ENCODE assay signal across 8 mouse cellular contexts in the genomic region with DNA sequence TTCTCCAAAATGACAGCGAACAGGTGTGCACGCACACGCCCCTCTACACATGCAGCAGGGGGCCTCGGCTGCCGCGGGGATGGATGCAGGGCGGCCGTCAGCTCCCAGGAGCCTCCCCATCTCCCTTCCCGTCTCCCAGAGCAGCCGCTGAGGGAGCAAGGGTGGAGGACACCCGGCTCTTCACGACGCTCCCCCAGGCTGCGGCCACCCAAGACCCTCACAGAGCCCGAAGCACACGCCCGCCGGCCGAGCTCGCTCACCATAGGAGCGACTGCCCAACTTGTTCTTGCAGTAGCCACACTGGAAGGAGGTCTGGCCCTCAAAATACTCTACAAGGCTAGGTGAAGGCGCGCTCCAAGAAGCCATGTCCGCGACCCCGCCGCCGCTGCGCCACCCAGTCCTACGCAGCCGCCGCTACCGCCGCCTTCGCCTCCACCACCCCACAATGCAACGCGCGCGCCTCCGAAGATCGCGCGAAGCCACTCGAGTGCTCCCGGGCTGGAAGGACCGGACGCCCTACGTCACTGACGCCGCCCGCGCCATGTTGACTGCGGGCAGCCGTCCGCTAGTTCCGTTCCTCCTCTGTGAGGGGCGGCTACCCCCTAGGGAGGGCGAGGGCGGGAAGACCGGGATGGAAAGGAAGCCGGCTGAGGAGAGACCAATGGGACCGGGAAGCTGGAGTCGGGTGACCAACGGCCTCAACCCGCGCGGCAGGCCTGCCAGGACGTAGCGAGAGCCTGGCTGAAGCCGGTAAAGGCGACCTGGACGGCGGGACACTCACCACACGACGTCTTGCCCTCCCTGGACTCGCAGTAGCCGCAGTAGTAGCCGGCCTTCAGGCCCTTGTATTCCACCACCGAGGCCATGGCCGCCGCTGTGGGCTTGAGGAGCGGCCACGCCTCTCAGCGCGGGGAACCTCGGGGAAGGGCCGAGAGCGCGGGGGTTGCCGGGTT. TPM values are rescaled to one million over a fixed set of nuclear protein-coding genes. Genes with fewer than 3 reads are reported as not detected.
A peak's percentile ranks its signal among the peaks of the same experiment; 100 is the strongest.
DNase-seq lines count a peak whose midpoint lies in the region; ATAC-seq and TF ChIP-seq lines count a peak whose summit lies in the region.

No protein-coding gene starts in this region.

- H3ac ChIP-seq in C2C12 (ENCODE audit: control insufficient read depth, insufficient read length, low read depth) (peak overlapping the region; percentile 91), myocyte (ENCODE audit: control insufficient read depth, insufficient read length) (peak overlapping the region; percentile 82)

- no peak for TF ChIP-seq CTCF in C2C12 (IDR thresholded peaks at IDR 0.05; ENCODE audit: control insufficient read depth, insufficient read depth, insufficient read length)
- TF ChIP-seq CTCF in brain, embryonic 14.5 days (IDR thresholded peaks at IDR 0.05; ENCODE audit: borderline replicate concordance, extremely low read depth, insufficient read depth, insufficient read length) = no peak
- TF ChIP-seq CTCF in liver, adult 2 months (IDR thresholded peaks at IDR 0.05; ENCODE audit: low read depth, low read length) = no peak

- no peaks in the 10 kb centered on the region for H3K27me3 ChIP-seq in C2C12 (ENCODE audit: control insufficient read depth, insufficient read depth, insufficient read length)
- H3K27me3 ChIP-seq in erythroblast, embryonic 14.5 days (ENCODE audit: control insufficient read depth) = no peaks in the 10 kb centered on the region
- no peaks in the 10 kb centered on the region for H3K27me3 ChIP-seq in heart, embryonic 11.5 days (ENCODE audit: control insufficient read depth, insufficient read depth, low read length)
- H3K27me3 ChIP-seq in kidney, embryonic 16.5 days (ENCODE audit: insufficient read depth, low read length) = no peaks in the 10 kb centered on the region
- H3K27me3 ChIP-seq in liver, adult 2 months (ENCODE audit: control insufficient read depth, insufficient read depth, low read length) = no peaks in the 10 kb centered on the region
- H3K27me3 ChIP-seq in myocyte (ENCODE audit: control insufficient read depth, insufficient read depth, insufficient read length) = no peaks in the 10 kb centered on the region
- no peaks in the 10 kb centered on the region for H3K27me3 ChIP-seq in splenic B cell, adult 2 months (ENCODE audit: control insufficient read depth, insufficient read depth, low read length, poor library complexity, severe bottlenecking)

- peaks cover 13% of the 10 kb centered on the region for H3K36me3 ChIP-seq in C2C12 (ENCODE audit: control insufficient read depth, insufficient read depth)
- peaks cover 6% of the 10 kb centered on the region for H3K36me3 ChIP-seq in erythroblast, embryonic 14.5 days (ENCODE audit: control insufficient read depth)
- no peaks in the 10 kb centered on the region for H3K36me3 ChIP-seq in heart, embryonic 11.5 days (ENCODE audit: control insufficient read depth, insufficient read depth, low read length)
- 0 out of 2 replicates have a peak, but pooled peaks cover 6% of the 10 kb centered on the region for H3K36me3 ChIP-seq in kidney, embryonic 16.5 days (ENCODE audit: insufficient read depth, low read length)
- 0 out of 2 replicates have a peak, but pooled peaks cover 1% of the 10 kb centered on the region for H3K36me3 ChIP-seq in liver, adult 2 months (ENCODE audit: control insufficient read depth, insufficient read depth, low read length)
- H3K36me3 ChIP-seq in myocyte (ENCODE audit: control insufficient read depth, insufficient read depth) = peaks cover 5% of the 10 kb centered on the region
- no peaks in the 10 kb centered on the region for H3K36me3 ChIP-seq in splenic B cell, adult 2 months (ENCODE audit: control insufficient read depth, insufficient read depth, low read length, poor library complexity, severe bottlenecking)

- peaks cover 42% of the 10 kb centered on the region for H3K4me1 ChIP-seq in erythroblast, embryonic 14.5 days (ENCODE audit: control insufficient read depth)
- peaks cover 14% of the 10 kb centered on the region for H3K4me1 ChIP-seq in heart, embryonic 11.5 days (ENCODE audit: control insufficient read depth, insufficient read depth, low read length)
- peaks cover 25% of the 10 kb centered on the region for H3K4me1 ChIP-seq in kidney, embryonic 16.5 days (ENCODE audit: insufficient read depth, low read length)
- H3K4me1 ChIP-seq in liver, adult 2 months (ENCODE audit: control insufficient read depth, insufficient read depth, low read length) = peaks cover 5% of the 10 kb centered on the region; the same call in 1 of the 2 replicates

- TF ChIP-seq POLR2A in brain, embryonic 14.5 days (IDR thresholded peaks at IDR 0.05; ENCODE audit: borderline replicate concordance, extremely low read depth, insufficient read depth, insufficient read length, poor library complexity, severe bottlenecking) = peak; percentile 89
- TF ChIP-seq POLR2A in liver, adult 2 months (IDR thresholded peaks at IDR 0.05; ENCODE audit: extremely low read depth, insufficient read depth, low read length) = peak; percentile 43; the same call in 1 of the 2 replicates
- peak; percentile 79 for TF ChIP-seq POLR2A in myocyte (IDR thresholded peaks at IDR 0.05; ENCODE audit: insufficient read length, low read depth)

- peaks cover 7% of the 10 kb centered on the region; the same call in 1 of the 2 replicates for H3K9me3 ChIP-seq in erythroblast, embryonic 14.5 days (ENCODE audit: control insufficient read depth, low read length)
- no peaks in the 10 kb centered on the region for H3K9me3 ChIP-seq in heart, embryonic 11.5 days (replicated peaks; ENCODE audit: control insufficient read depth, low read length)
- no peaks in the 10 kb centered on the region for H3K9me3 ChIP-seq in kidney, embryonic 16.5 days (ENCODE audit: low read length)

- H3K4me3 ChIP-seq in C2C12 (ENCODE audit: insufficient read depth, poor library complexity, severe bottlenecking) = peak overlapping the region; percentile 56
- peak overlapping the region; percentile 100 for H3K4me3 ChIP-seq in erythroblast, embryonic 14.5 days (replicated peaks)
- H3K4me3 ChIP-seq in heart, embryonic 11.5 days (ENCODE audit: low read depth, low read length) = peak overlapping the region; percentile 87
- H3K4me3 ChIP-seq in kidney, embryonic 16.5 days (ENCODE audit: low read length) = peak overlapping the region; percentile 94
- H3K4me3 ChIP-seq in liver, adult 2 months (ENCODE audit: insufficient read depth, low read depth, low read length) = peak overlapping the region; percentile 94
- peak overlapping the region; percentile 88 for H3K4me3 ChIP-seq in myocyte

- H3K79me3 ChIP-seq in C2C12 (ENCODE audit: low read depth) = peaks cover 32% of the 10 kb centered on the region

- H3K79me2 ChIP-seq in C2C12 (ENCODE audit: control insufficient read depth, insufficient read depth) = peaks cover 46% of the 10 kb centered on the region
- H3K79me2 ChIP-seq in liver, adult 2 months (ENCODE audit: control insufficient read depth, insufficient read depth, low read length) = peaks cover 11% of the 10 kb centered on the region
- H3K79me2 ChIP-seq in myocyte (ENCODE audit: control insufficient read depth, insufficient read depth) = peaks cover 38% of the 10 kb centered on the region

- peak; percentile 98 for ATAC-seq in heart, embryonic 11.5 days (replicated peaks; ENCODE audit: insufficient number of reproducible peaks, low FRiP score, low TSS enrichment)
- ATAC-seq in kidney, embryonic 16.5 days (ENCODE audit: low FRiP score, low TSS enrichment) = peak; percentile 98

- peak overlapping the region; percentile 98 for H3K9ac ChIP-seq in heart, embryonic 11.5 days (ENCODE audit: low read depth, low read length)
- H3K9ac ChIP-seq in kidney, embryonic 16.5 days (replicated peaks; ENCODE audit: low read length) = peak overlapping the region; percentile 97
- H3K9ac ChIP-seq in liver, adult 2 months (ENCODE audit: low read depth, low read length) = peak overlapping the region; percentile 96

- peak overlapping the region; percentile 83 for H3K4me2 ChIP-seq in heart, embryonic 11.5 days
- H3K4me2 ChIP-seq in kidney, embryonic 16.5 days (replicated peaks; ENCODE audit: low read depth, low read length) = peak overlapping the region; percentile 89
- peak overlapping the region; percentile 98 for H3K4me2 ChIP-seq in myocyte (ENCODE audit: low read depth)

- H3K27ac ChIP-seq in heart, embryonic 11.5 days (ENCODE audit: low read depth, low read length) = peak overlapping the region; percentile 97
- peak overlapping the region; percentile 99 for H3K27ac ChIP-seq in kidney, embryonic 16.5 days (ENCODE audit: low read length)
- H3K27ac ChIP-seq in liver, adult 2 months (replicated peaks; ENCODE audit: insufficient read depth, low read depth, low read length) = peak overlapping the region; percentile 97

- peak; percentile 99 for DNase-seq in brain, embryonic 14.5 days (ENCODE audit: low read depth)
- peak; percentile 84 for DNase-seq in liver, adult 2 months (ENCODE audit: extremely low read depth, low read depth, low spot score)
- DNase-seq in splenic B cell, adult 2 months (ENCODE audit: low read depth, low spot score) = peak; percentile 96

- WGBS in heart, embryonic 11.5 days (ENCODE audit: insufficient replicate concordance) = under 1% methylated on average over 88 of the region's 90 CpGs
- WGBS in kidney, embryonic 16.5 days = under 1% methylated on average over 90 of the region's 90 CpGs
- under 1% methylated on average over 90 of the region's 90 CpGs for WGBS in liver, adult 2 months

RNA-seq across cellular contexts. Expression of gene Ate1, which starts 0.8 kb away (rescaled TPM):
- 16.0 TPM for polyA plus RNA-seq in C2C12 (2012; fragmentation: generic; extraction: Trizol)
- 17.9 and 30.2 TPM in 2 replicates for polyA plus RNA-seq in brain, embryonic 14.5 days (2012; rRNA removed)
- 0.18 and 0.34 TPM in 2 replicates for polyA plus RNA-seq in erythroblast, embryonic 14.5 days (2012)
- 55.5 and 67.1 TPM in 2 replicates for polyA plus RNA-seq in heart, embryonic 11.5 days (2014; fragmentation: Nextera tagmentation; extraction: Ambion mirVana)
- polyA plus RNA-seq in kidney, embryonic 16.5 days (2015; fragmentation: Nextera tagmentation; extraction: Ambion mirVana) = 58.5 and 68.6 TPM in 2 replicates
- total RNA-seq in liver, adult 2 months (2014; rRNA removed) = 17.3 and 23.7 TPM in 2 replicates
- polyA plus RNA-seq in liver, adult 2 months (2012; rRNA removed) = 4.3 and 4.4 TPM in 2 replicates
- 9.8 TPM for polyA plus RNA-seq in myocyte (2012; fragmentation: generic; extraction: Trizol)

RNA-seq across cellular contexts. Expression of gene Nsmce4a, which starts 53.5 kb away (rescaled TPM):
- polyA plus RNA-seq in C2C12 (2012; fragmentation: generic; extraction: Trizol) (54.3 TPM), myocyte (2012; fragmentation: generic; extraction: Trizol) (24.4 TPM)
- polyA plus RNA-seq in brain, embryonic 14.5 days (2012; rRNA removed) = 55.8 and 63.4 TPM in 2 replicates
- 17.0 and 20.5 TPM in 2 replicates for polyA plus RNA-seq in erythroblast, embryonic 14.5 days (2012)
- 137 and 146 TPM in 2 replicates for polyA plus RNA-seq in heart, embryonic 11.5 days (2014; fragmentation: Nextera tagmentation; extraction: Ambion mirVana)
- polyA plus RNA-seq in kidney, embryonic 16.5 days (2015; fragmentation: Nextera tagmentation; extraction: Ambion mirVana) = 155 and 159 TPM in 2 replicates
- total RNA-seq in liver, adult 2 months (2014; rRNA removed) = 58.5 and 73.5 TPM in 2 replicates
- 20.8 and 24.7 TPM in 2 replicates for polyA plus RNA-seq in liver, adult 2 months (2012; rRNA removed)

RNA-seq across cellular contexts. Expression of gene Tacc2, which starts 57.9 kb away (rescaled TPM):
- polyA plus RNA-seq in C2C12 (2012; fragmentation: generic; extraction: Trizol) (44.8 TPM), myocyte (2012; fragmentation: generic; extraction: Trizol) (61.8 TPM)
- 47.5 and 66.9 TPM in 2 replicates for polyA plus RNA-seq in brain, embryonic 14.5 days (2012; rRNA removed)
- polyA plus RNA-seq in erythroblast, embryonic 14.5 days (2012) = 0.03 and 0.08 TPM in 2 replicates
- polyA plus RNA-seq in heart, embryonic 11.5 days (2014; fragmentation: Nextera tagmentation; extraction: Ambion mirVana) = 42.2 and 48.9 TPM in 2 replicates
- 31.3 and 40.0 TPM in 2 replicates for polyA plus RNA-seq in kidney, embryonic 16.5 days (2015; fragmentation: Nextera tagmentation; extraction: Ambion mirVana)
- total RNA-seq in liver, adult 2 months (2014; rRNA removed) = 13.5 and 14.3 TPM in 2 replicates
- 8.4 and 10.0 TPM in 2 replicates for polyA plus RNA-seq in liver, adult 2 months (2012; rRNA removed)

Comparison
In these comparisons a context has a peak if more than half of its experiments do, and no peak if none do; other contexts are left out.
1. Peak in every context shown above with its lines: DNase-seq, ATAC-seq, H3K4me3 ChIP-seq and H3K27ac ChIP-seq.